Mouse (Mus musculus) stomach, postnatal 0 days (tissue): ENCODE measurements around the gene Arid1b.

ENCODE experiments used
- CTCF ChIP-seq: IDR thresholded peaks from 2 replicates; pipeline ENCODE4 v1.5.1; 2016; ENCODE audit warnings: antibody characterized with exemption, low read depth, mild to moderate bottlenecking, moderate library complexity
- EP300 ChIP-seq: optimal IDR thresholded peaks from 2 replicates; pipeline ENCODE3; 2016; ENCODE audit warnings: antibody characterized with exemption

GRCm38 (mm10) chr17:5109343-5109742 lies 115.2 kb downstream of the Arid1b start:
- TF ChIP-seq EP300 (no peak), CTCF (no peak)
